Mouse (Mus musculus) macrophage (primary cell): ENCODE data around the gene Scgb1b18. TPM values are rescaled to one million over a fixed set of nuclear protein-coding genes. Genes with fewer than 3 reads are reported as not detected.
"Not testable (repeated sequence)": the region's sequence is repeated elsewhere in the genome, so short reads cannot be mapped to it uniquely, and the experiment has no call there.

ENCODE experiments used
- H3K27ac ChIP-seq: fragments of 350-480 bp; formaldehyde crosslinking; 2 replicates; pipeline ENCODE4 v1.9.0; 2021
- H3K36me3 ChIP-seq: fragments of 350-480 bp; formaldehyde crosslinking; 2 replicates; pipeline ENCODE4 v1.9.0; 2021; ENCODE audit errors: inconsistent target
- H3K4me3 ChIP-seq: fragments of 350-480 bp; formaldehyde crosslinking; 2 replicates; pipeline ENCODE4 v1.9.0; 2021; ENCODE audit errors: inconsistent target
- H3K79me2 ChIP-seq: fragments of 350-480 bp; formaldehyde crosslinking; 2 replicates; pipeline ENCODE4 v1.9.0; 2021; ENCODE audit errors: inconsistent target
- WGBS: methylation state at CpG from one replicate; pipeline ENCODE4 v1.1.7; 2026; ENCODE audit warnings: inconsistent platforms; ENCODE audit not compliant: missing documents; 5-methylcytosine and 5-hydroxymethylcytosine counted together
- polyA plus RNA-seq: library from polyadenylated mRNA; stranded (reverse); fragments of 250-400 nt; gene quantifications from 3 replicates; pipeline ENCODE4 v1.2.4, GENCODE M21; 2018; ENCODE audit warnings: inconsistent platforms
- total RNA-seq, 78 experiments: library from RNA; depleted of rRNA; stranded (reverse); fragments of 250-400 nt; gene quantifications; 1 replicate in 9 of 78; 2 replicates in 24 of 78; 3 replicates in 43 of 78; 4 replicates in 2 of 78; pipeline ENCODE4 v1.2.4; 2018; ENCODE audit warnings: inconsistent platforms in 56 of 78

Gene Scgb1b18
- not detected for total RNA-seq (2018; cell fraction: chromatin; rRNA removed)
- not detected for total RNA-seq (2018; cell fraction: cytosol; rRNA removed)
- total RNA-seq (2018; cell fraction: nucleus; rRNA removed): not detected
- not detected in 3 replicates for polyA plus RNA-seq

- H3K27ac ChIP-seq, H3K36me3 ChIP-seq, H3K79me2 ChIP-seq, H3K4me3 ChIP-seq: not testable (repeated sequence)
- WGBS: no CpG with 5 or more reads among the region's 2 CpGs
These were observed at the start of gene Scgb1b18 for GRCm38 (mm10) chr7:33185268-33185667. TSS of gene Scgb1b18 (plus strand) at chr7:33185568.

- not testable (repeated sequence) for H3K27ac ChIP-seq, H3K79me2 ChIP-seq
- 80% methylated on average over 1 of the region's 2 CpGs for WGBS
These were observed 11.6 kb upstream of the Scgb1b18 start, which contains the start of gene Scgb2b18 for GRCm38 (mm10) chr7:33173764-33174163. TSS of gene Scgb2b18 (minus strand) at chr7:33173864.

More at GRCm38 (mm10) chr7:33173764-33174163, 11.6 kb upstream of the Scgb1b18 start, which contains the start of gene Scgb2b18:
- H3K4me3 ChIP-seq, H3K36me3 ChIP-seq: not testable (repeated sequence)

Other genes starting within 250 kb of the Scgb1b18 start
- not detected in 3 replicates for gene Scgb2b17, start 129.0 kb upstream of the Scgb1b18 start, polyA plus RNA-seq
- not detected in 3 replicates for gene Scgb1b17, start 122.1 kb upstream of the Scgb1b18 start, polyA plus RNA-seq
- not detected in 3 replicates for gene Scgb2b18, start 11.7 kb upstream of the Scgb1b18 start, polyA plus RNA-seq
- not detected in 3 replicates for gene Scgb2b19, start 94.8 kb downstream of the Scgb1b18 start, polyA plus RNA-seq
- not detected in 3 replicates for gene Scgb1b19, start 101.7 kb downstream of the Scgb1b18 start, polyA plus RNA-seq
- not detected in 3 replicates for gene Scgb2b20, start 180.8 kb downstream of the Scgb1b18 start, polyA plus RNA-seq
- gene Scgb1b20, start 187.7 kb downstream of the Scgb1b18 start, polyA plus RNA-seq: not detected in 3 replicates